Mouse (Mus musculus): ENCODE data around the gene Stim2.

Gene Stim2

GRCm38 (mm10) chr5:53994576-53994975, 3.7 kb upstream of the Stim2 start:
- in situ Hi-C loops (cut with MboI), result no loop called here

- in situ Hi-C loops (cut with MboI), result no loop called here
Observed at GRCm38 (mm10) chr5:53995316-53995715, 3.0 kb upstream of the Stim2 start.

- in situ Hi-C loops (cut with MboI), result no loop called here
Observed at GRCm38 (mm10) chr5:53996822-53997221, 1.5 kb upstream of the Stim2 start.

GRCm38 (mm10) chr5:53998743-53999460, 603 bp downstream of the Stim2 start:
- in situ Hi-C loops (cut with MboI), result no loop called here

GRCm38 (mm10) chr5:53999461-53999770, 1.1 kb downstream of the Stim2 start:
- in situ Hi-C loops (cut with MboI), result no loop called here

- in situ Hi-C loops (cut with MboI), result no loop called here
Observed at GRCm38 (mm10) chr5:53999831-54000230, 1.5 kb downstream of the Stim2 start.

- in situ Hi-C loops (cut with MboI), result no loop called here
Observed at GRCm38 (mm10) chr5:54001021-54001420, 2.7 kb downstream of the Stim2 start.

- in situ Hi-C loops (cut with MboI), result no loop called here
Observed at GRCm38 (mm10) chr5:54005111-54005864, 7.0 kb downstream of the Stim2 start.

GRCm38 (mm10) chr5:54005865-54006225, 7.5 kb downstream of the Stim2 start:
- in situ Hi-C loops (cut with MboI), result no loop called here

GRCm38 (mm10) chr5:54006845-54007244, 8.5 kb downstream of the Stim2 start:
- in situ Hi-C loops (cut with MboI), result no loop called here

GRCm38 (mm10) chr5:54007617-54008016, 9.3 kb downstream of the Stim2 start:
- in situ Hi-C loops (cut with MboI), result no loop called here

GRCm38 (mm10) chr5:54013271-54013670, 15.0 kb downstream of the Stim2 start:
- in situ Hi-C loops (cut with MboI), result no loop called here

GRCm38 (mm10) chr5:54017143-54017542, 18.8 kb downstream of the Stim2 start:
- in situ Hi-C loops (cut with MboI), result no loop called here

- in situ Hi-C loops (cut with MboI), result no loop called here
Observed at GRCm38 (mm10) chr5:54018856-54019255, 20.6 kb downstream of the Stim2 start.

- in situ Hi-C loops (cut with MboI), result no loop called here
Observed at GRCm38 (mm10) chr5:54019546-54019945, 21.2 kb downstream of the Stim2 start.

- in situ Hi-C loops (cut with MboI), result no loop called here
Observed at GRCm38 (mm10) chr5:54024610-54025009, 26.3 kb downstream of the Stim2 start.

GRCm38 (mm10) chr5:54025630-54026029, 27.3 kb downstream of the Stim2 start:
- in situ Hi-C loops (cut with MboI), result no loop called here

GRCm38 (mm10) chr5:54033217-54033616, 34.9 kb downstream of the Stim2 start:
- in situ Hi-C loops (cut with MboI), result no loop called here

- in situ Hi-C loops (cut with MboI), result no loop called here
Observed at GRCm38 (mm10) chr5:54034680-54035079, 36.4 kb downstream of the Stim2 start.

- in situ Hi-C loops (cut with MboI), result no loop called here
Observed at GRCm38 (mm10) chr5:54038615-54039014, 40.3 kb downstream of the Stim2 start.

GRCm38 (mm10) chr5:54040527-54040926, 42.2 kb downstream of the Stim2 start:
- in situ Hi-C loops (cut with MboI), result no loop called here

GRCm38 (mm10) chr5:54042013-54042412, 43.7 kb downstream of the Stim2 start:
- in situ Hi-C loops (cut with MboI), result no loop called here

GRCm38 (mm10) chr5:54045523-54045922, 47.2 kb downstream of the Stim2 start:
- in situ Hi-C loops (cut with MboI), result no loop called here

- in situ Hi-C loops (cut with MboI), result no loop called here
Observed at GRCm38 (mm10) chr5:54046432-54046831, 48.1 kb downstream of the Stim2 start.
